In the genomic region with DNA sequence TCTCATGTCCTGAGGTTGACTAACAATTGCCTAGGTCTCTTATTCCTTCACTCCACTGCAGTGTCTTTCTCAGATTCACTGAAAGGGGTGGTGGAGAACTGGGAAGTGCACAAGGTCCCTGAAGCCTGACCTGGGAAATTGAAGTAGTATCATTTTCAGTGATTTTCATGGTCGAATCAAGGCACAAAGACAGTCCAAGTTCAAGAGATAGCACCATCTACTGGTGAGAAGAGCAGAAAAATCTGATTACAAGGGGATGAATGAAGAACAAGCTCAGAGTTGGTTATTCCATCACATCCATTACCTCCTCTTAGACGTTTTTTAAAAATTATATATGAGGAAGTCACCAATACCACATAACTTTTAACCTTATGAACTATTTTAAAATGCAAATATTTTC, we compare ENCODE assay signal across 10 mouse cellular contexts.
DNase-seq lines count a peak whose midpoint lies in the region; TF ChIP-seq lines count a peak whose summit lies in the region.
"Had no signal": no experiment of that assay in that cellular context is flagged by ENCODE, and none has a peak within 500 bp of the region (broad histone marks: within the 10 kb centered on the region; RNA-seq: fewer than 3 reads in every experiment).

No protein-coding gene starts in this region.

- no peaks in the 10 kb centered on the region for H3K4me1 ChIP-seq in kidney, adult 2 months (ENCODE audit: control insufficient read depth, insufficient read depth, low read length)
- H3K4me1 ChIP-seq: hindbrain, embryonic 10.5 days; liver, embryonic 15.5 days had no signal

- 11% methylated on average over 2 of the region's 2 CpGs for WGBS in kidney, adult 2 months

- no peak overlapping the region for H3K4me3 ChIP-seq in kidney, adult 2 months (ENCODE audit: insufficient read depth, low read depth, low read length)
- H3K4me3 ChIP-seq: hindbrain, embryonic 10.5 days; liver, embryonic 15.5 days; neural tube, embryonic 13.5 days had no signal

- peak; percentile 36 for DNase-seq in kidney, adult 2 months
- DNase-seq in kidney, postnatal 25 days = no peak
- DNase-seq in 3T3-L1 (ENCODE audit: low read depth, low spot score) = peak; percentile 34
- DNase-seq in CD4-positive, CD25-positive, alpha-beta regulatory T cell, adult 2 months (ENCODE audit: low read depth, low spot score) = peak; percentile 37
- peak; percentile 30 for DNase-seq in embryo, embryonic 11 days
- DNase-seq in right cerebral cortex, postnatal 10 days (ENCODE audit: low spot score in 2 of 2) = no peak
- no peak for DNase-seq in adrenal gland, postnatal 25 days

- no peak overlapping the region for H3K27ac ChIP-seq in kidney, adult 2 months (ENCODE audit: insufficient read depth, low read depth, low read length)
- H3K27ac ChIP-seq: hindbrain, embryonic 10.5 days; liver, embryonic 15.5 days; neural tube, embryonic 13.5 days had no signal

- TF ChIP-seq POLR2A in kidney, adult 2 months (IDR thresholded peaks at IDR 0.05; ENCODE audit: low read depth, low read length) = no peak

- H3K27me3 ChIP-seq in kidney, adult 2 months (replicated peaks; ENCODE audit: control insufficient read depth, insufficient read depth, low read length) = no peaks in the 10 kb centered on the region
- H3K27me3 ChIP-seq: liver, embryonic 15.5 days; neural tube, embryonic 13.5 days had no signal

- H3K36me3 ChIP-seq in kidney, adult 2 months (ENCODE audit: control insufficient read depth, insufficient read depth, low read length) = no peaks in the 10 kb centered on the region
- H3K36me3 ChIP-seq: hindbrain, embryonic 10.5 days; liver, embryonic 15.5 days; neural tube, embryonic 13.5 days had no signal

- TF ChIP-seq CTCF in kidney, adult 2 months (conservative IDR thresholded peaks at IDR 0.05; ENCODE audit: insufficient read depth, insufficient read length, low read depth, low read length) = 0 out of 2 replicates have a peak, but pooled peaks have one; percentile 3

Comparison
In these comparisons a context has a peak if more than half of its experiments do, and no peak if none do; other contexts are left out.
1. DNase-seq: peak in kidney, adult 2 months (single experiment), 3T3-L1 (single experiment), CD4-positive, CD25-positive, alpha-beta regulatory T cell, adult 2 months (single experiment) and embryo, embryonic 11 days (single experiment); none in kidney, postnatal 25 days (0 of 2), right cerebral cortex, postnatal 10 days (0 of 2) and adrenal gland, postnatal 25 days (single experiment).